Mouse (Mus musculus): Measurements from ENCODE around the gene Ptprd.

The Ptprd gene

DNA sequence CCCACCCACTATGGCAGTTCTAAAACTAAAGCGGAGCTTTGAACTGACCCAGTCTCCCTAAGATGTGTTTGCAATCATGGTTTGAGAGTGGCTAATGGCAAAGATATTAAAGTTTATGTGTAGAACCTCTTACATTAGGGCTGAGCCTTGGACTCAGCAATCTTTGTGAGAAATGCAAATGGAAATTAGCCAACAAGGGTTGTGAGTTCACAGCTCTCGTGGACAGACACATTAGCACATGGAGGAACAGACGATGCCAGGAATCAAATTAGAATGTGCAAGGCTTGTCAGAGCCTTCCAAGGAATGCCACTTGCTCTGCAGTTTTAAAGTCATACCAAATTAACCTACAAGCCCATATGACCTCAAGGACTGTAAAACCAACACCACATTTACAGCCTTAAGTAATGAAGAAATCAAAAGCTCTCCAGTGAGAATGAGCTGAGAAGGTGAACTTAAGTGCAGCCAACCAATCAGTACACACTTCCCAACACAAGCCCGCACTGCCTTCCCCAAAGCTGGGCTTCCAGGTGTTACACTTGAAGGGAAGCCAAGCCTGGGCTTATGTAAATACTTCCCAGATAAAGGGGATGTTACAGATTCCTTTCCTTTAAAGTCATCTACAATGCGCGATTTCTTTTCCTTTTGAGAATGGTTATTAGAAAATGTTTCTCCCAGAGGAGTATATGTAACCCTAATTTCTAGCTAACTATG lies 2258.3 kb downstream of the Ptprd start:
- DNase-seq (ENCODE audit: low read depth, low spot score): no peak

DNA sequence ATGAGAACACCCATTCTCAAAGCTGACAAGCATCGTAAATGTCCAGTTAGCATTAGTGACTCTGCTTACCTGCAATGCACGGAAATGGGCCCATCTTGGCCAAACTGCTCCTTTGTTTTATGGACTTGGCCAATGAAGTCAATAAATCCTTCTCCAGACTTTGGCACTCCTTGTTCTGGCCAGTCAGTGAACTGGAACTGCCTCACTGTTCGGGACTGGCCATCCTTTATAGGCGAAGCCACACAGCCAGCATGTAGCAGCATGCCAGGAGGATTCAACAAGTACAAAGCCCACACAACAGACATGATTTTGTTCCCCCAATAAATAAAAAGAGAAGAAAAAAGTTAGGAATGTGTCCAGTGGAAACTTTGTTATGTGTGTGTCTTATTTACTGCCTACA lies 2261.2 kb downstream of the Ptprd start:
- DNase-seq (ENCODE audit: low read depth, low spot score): no peak

DNA sequence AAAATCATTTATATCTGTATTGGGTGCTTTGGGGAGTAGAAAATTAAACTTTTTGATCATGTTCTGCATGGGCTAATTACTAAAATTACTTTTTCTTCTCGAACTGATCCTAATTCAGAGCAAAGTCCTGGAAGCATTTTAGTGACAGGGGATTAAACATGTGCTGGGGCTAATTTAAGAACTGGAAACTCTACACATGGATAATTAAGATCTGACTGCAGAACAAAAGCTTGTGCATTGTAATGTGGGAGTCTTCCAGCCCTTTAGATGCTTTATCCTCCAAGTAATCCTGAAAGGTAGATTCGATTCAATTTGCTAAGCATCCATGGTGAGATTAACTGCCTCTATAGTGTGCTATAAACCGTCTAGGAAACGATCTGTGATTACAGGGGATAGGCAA lies 2316.9 kb downstream of the Ptprd start:
- DNase-seq (ENCODE audit: low read depth, low spot score): no peak
